Mouse (Mus musculus) CH12.LX (cell line): ENCODE data around the gene Hist3h2a. TPM values are rescaled to one million over a fixed set of nuclear protein-coding genes. Genes with fewer than 3 reads are reported as not detected.

Experiments used
- DNase-seq: peaks from one replicate; pipeline ENCODE4 v3.0.0-alpha.2; 2013; ENCODE audit errors: extremely low read depth
- H3K27ac ChIP-seq: 2 replicates; pipeline ENCODE4 v1.5.1; 2012; ENCODE audit warnings: low read depth, mild to moderate bottlenecking, control low read depth, moderate library complexity; ENCODE audit not compliant: insufficient read depth
- H3K27me3 ChIP-seq: replicated peaks from 2 replicates; pipeline ENCODE3; 2012; ENCODE audit warnings: inconsistent platforms
- H3K36me3 ChIP-seq, 2 experiments: replicated peaks in 1 of 2; 2 replicates each; pipeline versions ENCODE3 to v1.6.1; 2012; ENCODE audit warnings: inconsistent platforms in 1 of 2, low read length in 1 of 2, mild to moderate bottlenecking in 1 of 2, mixed read lengths in 1 of 2, moderate library complexity in 1 of 2; ENCODE audit not compliant: control insufficient read depth in 1 of 2, insufficient read depth in 1 of 2
- H3K4me1 ChIP-seq, 2 experiments: 2 replicates each; pipeline ENCODE4 v1.6.1; 2012; ENCODE audit warnings: inconsistent platforms in 1 of 2, moderate library complexity in 1 of 2; ENCODE audit not compliant: insufficient read depth in 2 of 2, control insufficient read depth in 1 of 2
- H3K4me2 ChIP-seq: 2 replicates; pipeline ENCODE4 v1.6.1; 2012; ENCODE audit warnings: low read depth, mild to moderate bottlenecking, control low read depth; ENCODE audit not compliant: poor library complexity, insufficient read depth, severe bottlenecking
- H3K4me3 ChIP-seq, 3 experiments: fragments of 150-350 bp in 1 of 3; sonication (generic) in 1 of 3; replicated peaks in 1 of 3; 2 replicates each; pipeline versions ENCODE3 to v1.5.1; 2011 to 2012; ENCODE audit warnings: low read depth in 2 of 3, low read length in 2 of 3, mild to moderate bottlenecking in 2 of 3, moderate library complexity in 2 of 3, control low read depth in 1 of 3, improper control_type of control experiment in 1 of 3, inconsistent platforms in 1 of 3, mixed read lengths in 1 of 3; ENCODE audit not compliant: poor library complexity in 1 of 3
- H3K79me2 ChIP-seq: replicated peaks from 2 replicates; pipeline ENCODE4 v1.6.1; 2012; ENCODE audit warnings: mild to moderate bottlenecking, moderate library complexity; ENCODE audit not compliant: control insufficient read depth, poor library complexity, insufficient read depth, severe bottlenecking; ENCODE audit errors: extremely low read depth
- H3K9ac ChIP-seq: 2 replicates; pipeline ENCODE4 v1.6.1; 2012; ENCODE audit warnings: low read depth, mild to moderate bottlenecking, control low read depth, moderate library complexity; ENCODE audit not compliant: insufficient read depth
- H3K9me3 ChIP-seq: replicated peaks from 2 replicates; pipeline ENCODE3; 2012; ENCODE audit warnings: low read length, inconsistent platforms, mixed read lengths
- CHD2 ChIP-seq: IDR thresholded peaks from 2 replicates; pipeline ENCODE4 v1.6.1; 2011; ENCODE audit warnings: low read length, improper control_type of control experiment
- E2F4 ChIP-seq: IDR thresholded peaks from 2 replicates; pipeline ENCODE4 v1.6.1; 2011; ENCODE audit warnings: low read depth, low read length, improper control_type of control experiment; ENCODE audit not compliant: insufficient replicate concordance
- EP300 ChIP-seq: IDR thresholded peaks from 2 replicates; pipeline ENCODE4 v1.6.1; 2011; ENCODE audit warnings: low read length, improper control_type of control experiment
- HCFC1 ChIP-seq: IDR thresholded peaks from 2 replicates; pipeline ENCODE4 v1.6.1; 2012; ENCODE audit warnings: low read depth, mild to moderate bottlenecking, inconsistent platforms, low read length, improper control_type of control experiment
- JUN ChIP-seq: IDR thresholded peaks from 2 replicates; pipeline ENCODE4 v1.6.1; 2011; ENCODE audit warnings: low read depth, mild to moderate bottlenecking, low read length, improper control_type of control experiment, moderate library complexity; ENCODE audit not compliant: insufficient read depth
- MEF2A ChIP-seq: IDR thresholded peaks from 2 replicates; pipeline ENCODE4 v1.6.1; 2014; ENCODE audit warnings: low read depth, mild to moderate bottlenecking, inconsistent platforms, low read length, improper control_type of control experiment, borderline replicate concordance
- NRF1 ChIP-seq: IDR thresholded peaks from 2 replicates; pipeline ENCODE4 v1.6.1; 2014; ENCODE audit warnings: low read depth, mild to moderate bottlenecking, inconsistent platforms, low read length, improper control_type of control experiment, moderate library complexity
- RAD21 ChIP-seq: IDR thresholded peaks from 2 replicates; pipeline ENCODE4 v1.6.1; 2011; ENCODE audit warnings: low read depth, mild to moderate bottlenecking, low read length, improper control_type of control experiment, moderate library complexity
- TBP ChIP-seq: conservative IDR thresholded peaks from 2 replicates; pipeline ENCODE4 v1.6.1; 2011; ENCODE audit warnings: low read depth, low read length, improper control_type of control experiment
- TCF12 ChIP-seq: IDR thresholded peaks from 2 replicates; pipeline ENCODE4 v1.6.1; 2014; ENCODE audit warnings: low read depth, mild to moderate bottlenecking, inconsistent platforms, low read length, improper control_type of control experiment
- dilution Hi-C: fragments of 300-500 bp; cut with MboI; formaldehyde crosslinking; loops from 2 replicates; pipeline ENCODE4 v1.14.3; 2020; ENCODE audit warnings: low sequenced_read_pairs; ENCODE audit not compliant: extremely low pct_unique_long_range_greater_than_20kb, extremely low pct_ligation_motif_present
- in situ Hi-C: fragments of 300-500 bp; cut with MboI; formaldehyde crosslinking; loops from 3 replicates; pipeline ENCODE4 v1.14.3; 2019; ENCODE audit warnings: low sequenced_read_pairs, low pct_ligation_motif_present, low pct_unique_long_range_greater_than_20kb, mixed read lengths
- polyA plus RNA-seq: library from polyadenylated mRNA; unstranded; fragments of >175 nt; gene quantifications from 2 replicates; pipeline ENCODE4 v1.2.1, GENCODE M21; 2012; ENCODE audit warnings: low read depth; ENCODE audit not compliant: insufficient read length
- total RNA-seq, 2 experiments: library from RNA; depleted of rRNA; stranded (reverse); fragments of 300-350 nt in 1 of 2; fragments of >200 nt in 1 of 2; gene quantifications; 2 replicates each; pipeline ENCODE4 v1.2.3; 2012 to 2014

Gene Hist3h2a
- total and polyA plus RNA-seq, 3 experiments = 1.2 to 97.2 (median 6.1) TPM

DNA sequence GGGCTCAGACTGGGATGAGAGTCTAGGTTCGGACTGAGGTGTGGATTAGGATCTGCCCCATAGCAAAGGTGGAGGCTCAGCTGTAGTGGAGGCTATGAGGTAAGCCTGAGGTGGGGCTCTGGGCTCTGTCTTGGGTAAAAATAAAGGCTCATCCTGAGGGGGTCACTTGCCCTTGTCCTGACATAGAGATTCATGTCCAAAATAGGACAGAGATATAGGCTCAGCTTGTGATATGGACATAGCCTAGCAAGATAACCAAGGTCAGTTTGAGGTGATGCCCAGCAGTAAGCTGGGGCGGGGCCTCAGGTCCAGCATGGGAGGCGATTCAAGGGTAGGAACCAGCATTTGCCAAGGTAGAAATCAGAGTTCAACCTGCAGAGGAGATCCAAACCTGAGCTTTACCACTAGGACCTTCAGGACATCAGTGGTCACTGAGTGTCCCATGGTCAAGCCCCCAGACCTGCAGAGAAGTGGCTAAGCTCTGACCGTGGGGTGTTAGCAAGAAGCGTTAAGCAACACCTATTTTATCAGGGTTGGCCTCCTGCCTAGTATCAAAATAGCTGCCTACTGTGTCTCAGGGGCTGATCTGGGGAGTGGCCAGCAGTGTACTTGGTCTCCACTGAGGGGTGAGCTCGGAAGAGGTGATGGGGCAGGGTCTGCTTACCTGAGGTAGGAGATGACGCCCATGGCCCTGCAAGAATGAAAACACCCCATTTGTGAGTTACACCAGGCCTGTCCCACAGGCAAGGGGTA lies 48.0 kb downstream of the Hist3h2a start:
- no peak overlapping the region for H3K4me3 ChIP-seq
- H3K9me3 ChIP-seq = no peaks in the 10 kb centered on the region
- H3K4me2 ChIP-seq = no peak overlapping the region
- TF ChIP-seq TCF12 (no peak), TBP (no peak), HCFC1 (no peak), CHD2 (no peak), JUN (no peak), NRF1 (no peak), RAD21 (no peak), EP300 (no peak), MEF2A (no peak), E2F4 (no peak)
- peaks cover 0 to 13% of the 10 kb centered on the region in 2 experiments; a peak in 2 of 4 replicates for H3K4me1 ChIP-seq
- no peak overlapping the region for H3K9ac ChIP-seq
- dilution Hi-C loops (no loop called here), in situ Hi-C loops (no loop called here)
- peaks cover 75% of the 10 kb centered on the region for H3K27me3 ChIP-seq
- no peaks in the 10 kb centered on the region for H3K79me2 ChIP-seq
- no peaks in the 10 kb centered on the region for H3K36me3 ChIP-seq
- DNase-seq = no peak
- H3K27ac ChIP-seq = no peak overlapping the region

Other genes starting within 250 kb of the Hist3h2a start
Only the 20 nearest of the 22 such genes appear.
- gene Olfr318, start 230.7 kb upstream of the Hist3h2a start, total RNA-seq (2012; rRNA removed) = not detected in 2 replicates
- gene Olfr318, start 230.7 kb upstream of the Hist3h2a start, total RNA-seq (2014; rRNA removed) = not detected in 2 replicates
- not detected in 2 replicates for gene Olfr318, start 230.7 kb upstream of the Hist3h2a start, polyA plus RNA-seq
- gene Olfr317, start 215.5 kb upstream of the Hist3h2a start, total RNA-seq (2012; rRNA removed) = not detected in 2 replicates
- not detected in 2 replicates for gene Olfr317, start 215.5 kb upstream of the Hist3h2a start, total RNA-seq (2014; rRNA removed)
- not detected in 2 replicates for gene Olfr317, start 215.5 kb upstream of the Hist3h2a start, polyA plus RNA-seq
- not detected in 2 replicates for gene Olfr316, start 202.0 kb upstream of the Hist3h2a start, total RNA-seq (2012; rRNA removed)
- gene Olfr316, start 202.0 kb upstream of the Hist3h2a start, total RNA-seq (2014; rRNA removed) = not detected in 2 replicates
- not detected in 2 replicates for gene Olfr316, start 202.0 kb upstream of the Hist3h2a start, polyA plus RNA-seq
- not detected in 2 replicates for gene Olfr315, start 181.5 kb upstream of the Hist3h2a start, total RNA-seq (2012; rRNA removed)
- not detected in 2 replicates for gene Olfr315, start 181.5 kb upstream of the Hist3h2a start, total RNA-seq (2014; rRNA removed)
- not detected in 2 replicates for gene Olfr315, start 181.5 kb upstream of the Hist3h2a start, polyA plus RNA-seq
- not detected in 2 replicates for gene Olfr314, start 171.7 kb upstream of the Hist3h2a start, total RNA-seq (2012; rRNA removed)
- gene Olfr314, start 171.7 kb upstream of the Hist3h2a start, total RNA-seq (2014; rRNA removed) = not detected in 2 replicates
- not detected in 2 replicates for gene Olfr314, start 171.7 kb upstream of the Hist3h2a start, polyA plus RNA-seq
- 0.67 and 0.72 TPM in 2 replicates for gene Fam183b, start 152.7 kb upstream of the Hist3h2a start, total RNA-seq (2012; rRNA removed)
- gene Fam183b, start 152.7 kb upstream of the Hist3h2a start, total RNA-seq (2014; rRNA removed) = not detected in 2 replicates
- not detected in 2 replicates for gene Fam183b, start 152.7 kb upstream of the Hist3h2a start, polyA plus RNA-seq
- gene Olfr313, start 139.7 kb upstream of the Hist3h2a start, total RNA-seq (2012; rRNA removed) = 0.04 and 0.13 TPM in 2 replicates
- not detected in 2 replicates for gene Olfr313, start 139.7 kb upstream of the Hist3h2a start, total RNA-seq (2014; rRNA removed)
- 0.09 and 0.10 TPM in 2 replicates for gene Olfr313, start 139.7 kb upstream of the Hist3h2a start, polyA plus RNA-seq
- gene Olfr312, start 125.4 kb upstream of the Hist3h2a start, total RNA-seq (2012; rRNA removed) = not detected in 2 replicates
- not detected in 2 replicates for gene Olfr312, start 125.4 kb upstream of the Hist3h2a start, total RNA-seq (2014; rRNA removed)
- gene Olfr312, start 125.4 kb upstream of the Hist3h2a start, polyA plus RNA-seq = not detected in 2 replicates
- gene Olfr311, start 115.4 kb upstream of the Hist3h2a start, total RNA-seq (2012; rRNA removed) = not detected in 2 replicates
- not detected in 2 replicates for gene Olfr311, start 115.4 kb upstream of the Hist3h2a start, total RNA-seq (2014; rRNA removed)
- not detected in 2 replicates for gene Olfr311, start 115.4 kb upstream of the Hist3h2a start, polyA plus RNA-seq
- 2.9 and 3.1 TPM in 2 replicates for gene Gm12258, start 107.5 kb upstream of the Hist3h2a start, total RNA-seq (2012; rRNA removed)
- 1.4 and 1.5 TPM in 2 replicates for gene Gm12258, start 107.5 kb upstream of the Hist3h2a start, total RNA-seq (2014; rRNA removed)
- 1.6 and 2.2 TPM in 2 replicates for gene Gm12258, start 107.5 kb upstream of the Hist3h2a start, polyA plus RNA-seq
- gene 2810021J22Rik, start 87.5 kb upstream of the Hist3h2a start, total RNA-seq (2012; rRNA removed) = 3.4 and 3.6 TPM in 2 replicates
- gene 2810021J22Rik, start 87.5 kb upstream of the Hist3h2a start, total RNA-seq (2014; rRNA removed) = 4.5 and 4.8 TPM in 2 replicates
- gene 2810021J22Rik, start 87.5 kb upstream of the Hist3h2a start, polyA plus RNA-seq = 3.3 and 3.7 TPM in 2 replicates
- gene Zfp39, start 50.5 kb upstream of the Hist3h2a start, total RNA-seq (2012; rRNA removed) = 5.7 and 7.0 TPM in 2 replicates
- gene Zfp39, start 50.5 kb upstream of the Hist3h2a start, total RNA-seq (2014; rRNA removed) = 6.2 and 6.8 TPM in 2 replicates
- gene Zfp39, start 50.5 kb upstream of the Hist3h2a start, polyA plus RNA-seq = 5.8 and 6.7 TPM in 2 replicates
- gene Btnl10, start 36.8 kb upstream of the Hist3h2a start, total RNA-seq (2012; rRNA removed) = not detected in 2 replicates
- not detected in 2 replicates for gene Btnl10, start 36.8 kb upstream of the Hist3h2a start, total RNA-seq (2014; rRNA removed)
- gene Btnl10, start 36.8 kb upstream of the Hist3h2a start, polyA plus RNA-seq = not detected in 2 replicates
- 185 and 230 TPM in 2 replicates for gene Rnf187, start 15.8 kb upstream of the Hist3h2a start, total RNA-seq (2012; rRNA removed)
- 175 and 188 TPM in 2 replicates for gene Rnf187, start 15.8 kb upstream of the Hist3h2a start, total RNA-seq (2014; rRNA removed)
- 181 and 195 TPM in 2 replicates for gene Rnf187, start 15.8 kb upstream of the Hist3h2a start, polyA plus RNA-seq
- 0.34 TPM in 1 of 2 replicates, not detected in the other for gene Hist3h2ba, start 5.8 kb upstream of the Hist3h2a start, total RNA-seq (2012; rRNA removed)
- not detected in 2 replicates for gene Hist3h2ba, start 5.8 kb upstream of the Hist3h2a start, total RNA-seq (2014; rRNA removed)
- gene Hist3h2ba, start 5.8 kb upstream of the Hist3h2a start, polyA plus RNA-seq = not detected in 2 replicates
- 0.21 and 0.47 TPM in 2 replicates for gene Trim17, start within 50 bp of the Hist3h2a start, total RNA-seq (2012; rRNA removed)
- not detected in 2 replicates for gene Trim17, start within 50 bp of the Hist3h2a start, total RNA-seq (2014; rRNA removed)
- 0.20 and 0.49 TPM in 2 replicates for gene Trim17, start within 50 bp of the Hist3h2a start, polyA plus RNA-seq
- gene Trim11, start 23.4 kb downstream of the Hist3h2a start, total RNA-seq (2012; rRNA removed) = 32.5 and 33.2 TPM in 2 replicates
- gene Trim11, start 23.4 kb downstream of the Hist3h2a start, total RNA-seq (2014; rRNA removed) = 22.5 and 23.2 TPM in 2 replicates
- 21.8 and 23.0 TPM in 2 replicates for gene Trim11, start 23.4 kb downstream of the Hist3h2a start, polyA plus RNA-seq
- 0.13 and 0.17 TPM in 2 replicates for gene Obscn, start 181.7 kb downstream of the Hist3h2a start, total RNA-seq (2012; rRNA removed)
- gene Obscn, start 181.7 kb downstream of the Hist3h2a start, total RNA-seq (2014; rRNA removed) = 0.08 and 0.13 TPM in 2 replicates
- 0.09 and 0.14 TPM in 2 replicates for gene Obscn, start 181.7 kb downstream of the Hist3h2a start, polyA plus RNA-seq
- gene Iba57, start 209.1 kb downstream of the Hist3h2a start, total RNA-seq (2012; rRNA removed) = 7.5 and 7.9 TPM in 2 replicates
- 3.6 and 4.0 TPM in 2 replicates for gene Iba57, start 209.1 kb downstream of the Hist3h2a start, total RNA-seq (2014; rRNA removed)
- 4.6 and 5.1 TPM in 2 replicates for gene Iba57, start 209.1 kb downstream of the Hist3h2a start, polyA plus RNA-seq
- 0.08 TPM in 1 of 2 replicates, not detected in the other for gene Gjc2, start 228.5 kb downstream of the Hist3h2a start, total RNA-seq (2012; rRNA removed)
- 0.13 TPM in 1 of 2 replicates, not detected in the other for gene Gjc2, start 228.5 kb downstream of the Hist3h2a start, total RNA-seq (2014; rRNA removed)
- gene Gjc2, start 228.5 kb downstream of the Hist3h2a start, polyA plus RNA-seq = not detected in 2 replicates